Mouse (Mus musculus) MEL-GATA-1-ER (cell line): ENCODE results near the gene Setd2.

Experiments used
- DNase-seq: peaks from one replicate; pipeline ENCODE4 v3.0.0-alpha.2; 2012; ENCODE audit warnings: low read depth; ENCODE audit errors: extremely low read depth

Setd2 gene

DNA sequence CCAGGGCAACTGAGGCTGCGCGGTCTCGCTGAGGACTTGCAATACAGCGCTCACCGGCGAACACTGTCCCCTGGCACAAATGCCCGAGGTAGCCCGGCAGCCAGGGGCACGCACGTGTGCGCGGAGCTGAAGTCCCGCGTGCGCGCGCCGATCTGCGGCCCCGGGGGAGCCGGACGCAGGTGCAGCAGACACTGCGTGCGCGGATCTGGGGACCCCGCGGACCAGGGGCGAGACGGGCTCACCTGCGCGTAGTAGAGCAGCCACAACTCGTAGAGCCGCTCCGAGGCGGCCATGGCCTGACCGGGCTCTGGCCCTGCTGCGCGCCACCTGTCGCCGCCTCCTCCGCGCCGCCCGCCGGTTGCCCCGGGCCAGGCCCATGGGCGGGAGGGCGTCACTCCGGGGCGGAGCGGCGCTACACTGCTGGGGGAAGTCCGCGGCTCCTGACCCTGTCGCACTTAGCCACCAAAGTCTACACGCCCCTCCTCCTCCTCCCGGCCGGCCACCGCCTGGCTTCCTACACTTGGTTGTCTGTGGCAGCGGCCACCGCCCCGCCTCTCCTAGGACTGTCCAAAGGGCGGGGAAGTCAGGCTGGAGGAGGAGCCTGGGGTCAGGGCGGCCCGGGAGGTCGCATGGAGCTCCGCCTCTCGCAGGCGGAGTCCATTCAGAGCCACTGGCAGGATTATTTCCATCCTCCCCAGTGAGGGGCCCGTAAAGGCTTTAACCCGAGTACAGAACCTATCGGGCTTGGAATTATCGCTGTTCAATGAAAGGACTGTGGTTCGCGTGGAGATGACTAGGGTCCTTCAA is 121.5 kb downstream of the Setd2 start, which contains the start of gene Nbeal2:
TSS of gene Nbeal2 (minus strand) at position 507 of the 807 bp plus-strand sequence.
- peak; percentile 80 for DNase-seq

DNA sequence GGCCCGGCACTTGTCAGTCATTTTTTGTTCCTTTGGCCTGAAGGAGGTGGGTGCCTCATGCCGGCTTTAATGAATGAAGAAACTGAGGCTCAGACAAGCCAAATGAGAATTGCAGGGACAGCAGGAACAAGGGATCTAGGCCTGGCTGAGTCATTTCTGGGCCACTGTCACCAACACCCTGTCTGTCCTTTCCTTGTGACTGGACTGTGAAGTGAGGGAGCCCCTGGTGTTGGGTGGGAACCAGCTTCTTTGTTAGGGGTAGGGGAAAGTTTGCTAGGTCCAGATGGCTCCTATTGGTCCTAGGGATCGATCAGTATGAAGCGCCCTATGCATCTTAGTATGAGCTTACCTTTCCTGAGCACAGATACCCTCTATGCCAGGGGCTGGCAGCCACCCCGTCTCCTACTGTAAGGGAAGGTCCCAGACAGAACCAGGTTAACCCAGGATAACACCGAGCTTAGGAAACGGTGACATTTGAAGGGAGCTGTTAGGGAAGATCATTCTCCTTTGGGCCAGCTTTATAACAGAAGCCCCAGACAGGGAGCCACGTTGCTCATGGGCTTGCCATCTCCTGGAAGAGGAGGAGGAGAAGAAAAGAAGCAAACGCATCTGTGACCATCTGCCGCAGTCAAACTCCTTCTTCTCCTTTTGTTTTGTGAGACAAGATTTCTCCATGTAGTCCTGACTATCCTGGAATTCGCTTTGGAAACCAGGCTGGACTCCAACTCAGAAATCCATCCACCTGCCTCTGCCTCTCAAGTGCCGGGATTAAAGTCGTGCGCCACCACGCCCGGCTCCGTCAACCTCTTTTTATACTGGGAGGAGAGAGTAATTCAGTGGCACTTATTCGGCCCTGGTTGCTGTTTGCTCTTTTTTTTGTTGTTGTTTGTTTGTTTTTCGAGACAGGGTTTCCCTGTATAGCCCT is 122.6 kb downstream of the Setd2 start:
- DNase-seq, result no peak

DNA sequence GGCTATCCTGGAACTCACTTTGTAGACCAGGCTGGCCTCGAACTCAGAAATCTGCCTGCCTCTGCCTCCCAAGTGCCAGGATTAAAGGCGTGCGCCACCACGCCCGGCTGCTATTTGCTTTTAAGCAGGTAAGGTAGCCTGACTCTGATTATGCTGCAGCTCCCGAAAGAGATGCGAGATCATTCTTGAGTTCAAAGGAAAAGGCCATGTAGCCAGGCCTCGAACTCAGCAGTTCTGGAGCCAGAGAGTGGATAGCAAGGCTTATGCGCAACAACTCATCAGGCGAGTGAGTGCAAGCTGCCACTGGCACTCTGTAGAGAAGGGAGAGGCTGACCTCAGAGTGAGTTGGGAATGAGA is 123.2 kb downstream of the Setd2 start:
- DNase-seq, result no peak

DNA sequence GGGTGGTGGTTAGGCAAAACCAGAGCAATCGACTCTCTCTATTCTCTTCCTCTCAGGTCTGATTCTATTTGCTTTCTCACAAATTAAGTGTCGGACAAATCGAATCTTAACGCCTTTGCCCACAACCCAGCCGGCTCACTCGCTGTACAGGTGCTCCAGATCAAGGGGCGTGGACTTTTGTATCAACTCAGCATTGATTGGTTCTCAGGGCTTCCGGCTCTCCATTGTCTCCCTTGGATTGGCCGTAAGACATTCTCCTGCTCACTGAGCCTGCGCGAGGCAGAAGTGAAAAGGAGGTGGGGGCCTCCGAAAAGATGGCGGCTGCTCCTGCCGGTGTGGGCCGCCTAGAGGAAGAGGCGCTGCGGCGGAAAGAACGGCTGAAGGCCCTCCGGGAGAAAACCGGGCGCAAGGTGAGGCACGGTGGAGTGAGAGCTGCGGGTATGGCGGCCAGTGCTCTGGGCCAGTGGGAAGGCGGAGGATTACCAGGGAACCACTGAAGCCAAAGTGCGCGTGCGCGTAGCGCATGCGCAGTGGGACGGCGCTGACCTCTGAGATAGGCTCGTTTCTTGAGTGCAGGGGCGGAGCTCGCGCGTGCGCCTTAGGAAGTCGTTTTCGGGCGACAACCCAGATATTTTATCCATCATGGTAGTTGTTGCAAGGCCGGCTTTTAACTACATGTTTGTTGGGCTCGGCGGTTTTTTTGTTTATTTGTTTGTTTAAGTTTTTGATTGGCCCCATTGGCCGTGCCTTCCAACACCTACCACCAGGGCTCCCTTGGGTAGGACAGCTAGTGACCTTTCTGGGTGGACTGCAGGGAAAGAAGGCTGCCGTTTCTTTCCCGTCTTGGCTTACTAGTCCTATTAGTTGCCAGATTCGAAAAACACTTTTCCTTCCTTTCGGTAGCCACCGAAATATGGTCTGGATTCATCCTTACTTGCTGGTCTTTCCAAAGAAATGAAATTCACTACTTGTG is 124.1 kb downstream of the Setd2 start, which contains the start of gene Ccdc12:
TSS of gene Ccdc12 (plus strand) at position 255 of the 973 bp plus-strand sequence.
- DNase-seq, result peak; percentile 98

DNA sequence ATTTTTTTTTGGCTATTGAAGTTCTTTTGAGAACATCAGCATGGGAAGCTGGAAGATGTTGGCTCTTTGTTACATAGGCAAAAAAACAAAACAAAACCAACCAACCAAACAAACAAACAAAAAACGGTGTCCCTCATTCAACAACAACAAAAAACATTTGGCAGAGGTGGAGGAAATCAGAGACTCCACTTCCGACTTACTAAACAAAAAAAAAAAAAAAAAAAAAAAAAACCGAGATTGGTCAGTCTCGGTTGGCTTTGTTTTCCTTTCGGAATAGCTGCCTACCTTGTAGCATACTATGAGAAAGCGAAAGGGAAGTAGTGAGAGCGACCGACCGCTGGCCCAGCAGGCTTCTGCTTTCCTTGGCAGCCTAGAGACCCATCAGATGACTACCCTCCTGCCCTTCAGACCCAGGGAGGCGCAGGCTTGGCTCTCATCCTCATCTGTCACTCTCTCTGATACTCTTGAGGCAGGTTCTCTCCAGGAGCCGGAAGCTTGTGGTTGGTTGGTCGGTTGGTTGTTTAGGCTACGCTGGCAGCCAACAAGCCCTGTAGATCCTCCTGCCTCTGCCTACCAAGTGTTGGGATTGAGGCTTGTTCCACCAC is 125.2 kb downstream of the Setd2 start:
- peak; percentile 75 for DNase-seq

DNA sequence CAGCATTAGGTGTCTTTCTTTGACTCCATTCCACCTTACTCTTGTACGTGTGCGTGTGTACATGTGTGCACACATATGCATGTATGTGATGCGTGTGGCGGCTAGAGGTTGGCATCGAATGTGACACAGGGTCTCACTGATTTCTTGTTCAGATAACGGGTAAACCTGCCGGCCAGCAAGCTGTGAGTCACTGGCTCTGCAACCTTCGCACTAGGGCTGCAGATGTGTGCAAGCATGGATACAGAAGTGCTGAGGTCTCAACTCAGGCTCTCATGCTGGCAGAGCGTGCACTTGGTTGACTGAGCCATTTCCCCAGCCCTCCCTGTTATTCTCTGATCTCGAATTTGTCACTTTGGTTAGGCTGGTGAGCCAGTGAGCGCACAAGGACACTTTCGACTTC is 127.1 kb downstream of the Setd2 start:
- no peak for DNase-seq

DNA sequence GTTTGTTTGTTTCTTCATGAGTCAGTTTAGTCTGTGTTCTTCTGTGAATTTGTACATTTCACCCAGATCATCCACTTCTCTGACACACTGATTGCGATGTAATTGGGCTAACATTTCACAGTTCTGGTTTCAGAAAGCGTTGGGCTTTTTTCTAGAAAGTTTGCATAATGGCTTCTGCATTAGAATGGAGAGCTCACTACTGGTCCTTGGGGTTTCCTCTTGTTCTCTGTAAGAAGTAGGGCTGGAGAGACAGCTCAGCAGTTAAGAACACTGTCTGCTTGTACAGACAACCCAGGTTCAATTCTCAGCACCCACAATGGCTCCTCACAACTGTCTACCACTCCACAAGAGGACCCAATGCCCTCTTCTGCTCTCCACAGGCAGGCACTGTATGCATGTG is 127.8 kb downstream of the Setd2 start:
- no peak for DNase-seq

DNA sequence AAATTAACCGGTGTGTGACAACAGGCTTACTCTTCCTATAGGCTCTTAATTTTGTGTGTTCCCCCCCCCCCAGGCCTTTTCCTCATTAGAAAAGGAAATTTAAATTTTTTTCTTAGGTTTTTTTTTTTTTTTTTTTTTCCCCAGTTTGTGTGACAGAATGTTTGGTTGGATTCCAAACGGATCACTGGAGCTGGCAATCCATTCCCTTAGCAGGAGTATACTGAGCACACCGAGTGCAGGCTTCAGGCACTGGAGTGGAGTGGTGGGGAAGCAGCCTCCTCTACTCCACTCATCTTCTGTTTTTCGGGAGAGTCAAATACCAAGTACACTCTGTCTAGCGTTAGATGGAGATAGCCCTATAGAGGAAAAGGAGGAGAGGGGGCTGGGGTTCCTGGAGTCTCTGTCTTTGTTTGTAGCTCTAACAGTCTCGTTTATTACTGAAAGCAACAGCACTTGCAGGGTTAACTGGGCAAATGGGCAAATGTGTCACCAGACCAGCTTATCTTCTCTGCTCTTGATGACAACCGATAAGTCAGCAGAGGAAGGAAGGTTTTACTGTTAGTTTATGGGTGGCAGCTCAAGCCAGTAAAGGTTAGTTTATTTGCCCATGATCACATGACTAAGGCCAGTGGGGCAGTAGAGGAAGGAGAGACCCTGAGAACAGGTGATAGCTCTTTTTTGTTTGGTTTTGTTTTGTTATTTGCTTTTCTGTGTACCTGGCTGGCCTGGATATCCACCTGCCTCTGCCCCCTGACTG is 128.6 kb downstream of the Setd2 start:
- DNase-seq, result no peak

DNA sequence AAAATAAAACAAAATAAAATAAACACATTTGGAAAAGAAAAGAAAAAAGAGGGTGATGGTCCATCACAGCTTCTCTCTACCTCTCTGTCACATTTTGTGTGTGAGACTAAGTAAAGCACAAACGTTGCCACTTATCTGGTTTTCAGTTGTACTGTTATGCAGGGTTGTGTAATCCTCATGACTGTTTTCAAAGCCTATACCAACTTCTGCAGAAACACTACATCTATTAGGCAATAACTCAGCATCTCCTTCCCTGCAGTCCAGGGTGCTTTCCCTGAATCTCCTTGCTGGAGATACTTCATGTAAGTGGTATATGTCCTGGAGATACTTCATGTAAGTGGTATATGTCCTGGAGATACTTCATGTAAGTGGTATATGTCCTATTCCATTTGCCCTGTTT is 130.4 kb downstream of the Setd2 start:
- DNase-seq, result no peak

DNA sequence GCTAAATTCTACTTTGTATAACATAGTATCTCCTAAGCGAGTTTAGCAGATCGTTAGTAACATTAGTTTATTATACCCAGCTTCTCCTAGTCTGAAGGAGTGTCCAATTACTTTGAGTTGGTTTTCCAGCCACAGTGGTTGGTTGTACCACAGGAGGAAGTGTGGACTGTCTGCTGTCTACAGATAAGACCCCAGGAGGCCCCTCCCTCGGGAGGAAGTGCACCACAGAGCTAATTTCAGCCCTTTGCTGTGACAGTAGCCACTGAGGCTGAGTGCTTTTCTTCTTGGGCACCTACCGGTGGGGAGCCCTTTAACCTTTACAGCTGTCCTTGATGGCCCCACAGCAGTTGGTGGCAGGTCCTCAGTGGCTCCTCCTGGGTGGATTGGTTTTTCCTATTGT is 133.5 kb downstream of the Setd2 start:
- DNase-seq, result peak; percentile 95

DNA sequence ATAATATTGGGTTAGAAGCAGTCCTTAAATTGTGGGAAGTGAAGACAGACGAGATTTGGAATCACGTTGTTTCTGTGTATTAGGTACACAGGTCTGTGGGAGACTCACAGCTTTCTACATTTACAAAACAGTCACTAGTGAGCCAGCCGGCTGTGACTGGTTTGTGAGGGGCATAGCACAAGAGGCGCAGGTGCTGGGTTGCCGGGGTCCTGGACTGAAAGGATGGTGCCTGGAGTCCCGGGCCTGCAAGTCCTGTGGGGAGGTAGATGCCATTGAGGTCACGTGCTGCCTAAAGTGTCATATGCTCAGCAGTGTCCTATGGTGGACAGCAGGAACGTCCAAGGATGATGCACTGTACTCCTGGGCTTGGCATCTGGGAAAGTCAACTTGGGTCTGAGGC is 134.0 kb downstream of the Setd2 start:
- DNase-seq, result no peak

DNA sequence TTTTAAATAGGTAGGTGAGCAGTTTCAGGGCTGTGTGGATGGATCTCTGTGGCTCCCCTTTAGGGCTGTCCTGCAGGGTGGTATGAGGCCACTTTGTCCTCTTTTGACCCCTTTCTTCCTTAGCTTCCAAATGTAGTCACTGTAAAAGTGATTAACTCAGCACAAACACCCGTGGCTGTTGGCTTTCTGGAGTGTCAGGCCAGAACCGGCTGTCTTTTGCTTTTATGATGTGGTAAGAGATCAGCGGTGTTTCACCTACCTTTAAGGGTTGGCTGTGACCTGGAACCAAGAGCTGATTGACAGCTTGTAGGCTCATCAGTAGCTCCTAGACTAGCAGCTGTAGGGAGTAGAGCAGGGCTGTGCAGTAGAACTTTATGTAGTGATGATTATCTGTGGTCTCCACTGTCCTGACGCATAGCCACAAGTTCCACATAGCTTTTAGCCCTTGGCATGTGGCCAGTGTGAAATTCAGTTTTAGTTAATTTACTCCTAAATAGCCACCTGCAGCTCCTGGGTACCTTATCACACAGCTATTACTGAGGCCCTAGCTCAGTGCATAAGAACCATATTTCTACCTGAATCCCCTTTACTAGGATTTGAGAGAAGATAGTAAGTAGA is 134.9 kb downstream of the Setd2 start:
- no peak for DNase-seq
